Mouse (Mus musculus): Measurements from ENCODE around the gene Dglucy. TPM values are rescaled to one million over a fixed set of nuclear protein-coding genes. Genes with fewer than 3 reads are reported as not detected.

Dglucy gene
- total RNA-seq (2021), result 1 to 10 TPM; 3.6 to 4.0 TPM
- long read RNA-seq, experiment 1, partial matches to known transcripts, result 0 of 4 reads
- long read RNA-seq, experiment 1, other reads (novel, unspliced or antisense), result 0 of 4 reads
- long read RNA-seq, experiment 2, partial matches to known transcripts, result 1 of 4 reads
- long read RNA-seq, experiment 2, other reads (novel, unspliced or antisense), result 1 of 4 reads

DNA sequence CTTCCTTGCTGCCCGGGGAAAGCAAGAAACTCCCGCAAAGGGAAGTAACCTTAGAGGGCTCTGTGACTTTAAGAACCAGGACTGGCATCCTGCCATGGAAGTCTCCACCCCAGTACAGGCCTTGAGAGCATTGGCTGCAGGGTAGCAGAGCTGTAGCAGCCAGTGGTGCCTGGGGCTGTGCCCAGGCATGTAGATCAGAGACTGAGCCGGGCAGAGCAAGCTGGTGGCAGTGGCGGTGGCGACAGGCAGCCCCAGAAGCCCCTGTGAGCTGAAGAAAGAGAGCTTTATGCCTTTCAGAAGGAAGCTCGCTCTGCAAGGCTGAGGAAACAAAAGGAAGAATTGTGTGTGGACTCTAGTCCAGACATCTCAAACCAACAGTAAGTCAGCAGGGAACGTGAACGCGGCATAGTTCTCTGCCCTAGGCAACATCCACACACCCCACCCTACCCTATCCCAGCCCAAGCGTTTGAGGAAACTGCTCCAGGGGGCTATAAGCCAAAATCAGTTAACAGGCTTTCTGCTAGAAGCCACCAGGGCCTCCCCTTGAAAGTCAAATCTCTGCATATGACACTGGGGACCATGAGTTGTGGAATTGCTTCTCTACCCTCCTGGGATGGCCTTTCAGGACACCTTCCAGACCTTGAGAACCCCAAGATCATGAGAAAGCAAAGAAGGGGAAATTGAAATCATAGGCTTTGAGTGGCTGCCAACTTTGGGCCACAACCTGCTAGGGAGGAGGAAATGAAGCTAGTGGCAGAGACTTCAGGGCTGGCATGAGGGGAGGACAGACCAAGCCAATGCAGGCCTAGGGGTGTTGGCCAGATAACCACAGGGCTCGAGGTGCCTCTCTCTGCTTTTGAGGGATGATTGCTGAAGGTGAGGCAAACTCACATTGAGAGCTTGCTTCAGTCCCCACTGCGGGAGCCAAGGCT is at the start of gene Dglucy:
Gene Dglucy, plus strand, starts transcription at position 124 of the 932 bp plus-strand sequence.
- peak; percentile 72 to 90 for DNase-seq (ENCODE audit: low spot score in 2 of 2)

DNA sequence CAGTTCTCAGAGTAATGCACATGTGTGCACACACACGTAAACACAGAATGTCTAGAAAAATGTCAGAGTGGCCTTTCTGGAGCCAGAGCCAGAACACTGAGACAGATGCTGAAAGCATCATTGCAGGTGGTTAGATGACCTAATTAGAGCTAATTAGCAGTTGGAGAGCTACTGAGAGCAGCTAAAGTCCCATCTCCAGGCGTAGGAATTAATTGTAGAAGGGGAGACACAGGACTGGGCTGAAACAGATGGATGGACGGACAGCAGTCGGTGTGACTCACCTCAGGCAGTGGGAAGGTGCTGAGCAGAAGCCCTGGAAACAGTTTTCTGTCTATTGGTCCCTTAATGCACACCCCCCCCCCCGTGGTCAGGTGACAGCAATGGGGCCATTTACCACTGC is 43.7 kb upstream of the Dglucy start:
- DNase-seq (ENCODE audit: low spot score in 2 of 2), result no peak

DNA sequence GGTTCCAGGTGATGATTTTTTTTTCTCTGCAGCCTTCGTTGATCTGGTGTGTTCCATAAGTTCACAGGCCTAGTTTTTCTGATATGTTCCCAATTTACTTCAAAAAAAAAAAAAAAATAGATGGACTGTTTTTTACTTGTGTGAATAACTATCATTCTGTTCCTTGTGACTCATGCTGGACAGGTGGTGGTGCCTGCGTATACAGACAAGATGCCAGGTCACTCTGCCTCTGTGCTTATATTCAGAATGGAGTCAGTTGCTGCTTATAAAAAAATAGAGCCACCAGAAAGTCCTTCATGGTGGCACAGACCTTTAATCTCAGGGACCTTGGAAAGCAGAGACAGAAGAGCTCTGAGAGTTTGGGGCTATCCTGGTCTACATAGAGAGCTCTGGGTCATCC is 43.3 kb upstream of the Dglucy start:
- DNase-seq (ENCODE audit: low spot score in 2 of 2), result no peak

DNA sequence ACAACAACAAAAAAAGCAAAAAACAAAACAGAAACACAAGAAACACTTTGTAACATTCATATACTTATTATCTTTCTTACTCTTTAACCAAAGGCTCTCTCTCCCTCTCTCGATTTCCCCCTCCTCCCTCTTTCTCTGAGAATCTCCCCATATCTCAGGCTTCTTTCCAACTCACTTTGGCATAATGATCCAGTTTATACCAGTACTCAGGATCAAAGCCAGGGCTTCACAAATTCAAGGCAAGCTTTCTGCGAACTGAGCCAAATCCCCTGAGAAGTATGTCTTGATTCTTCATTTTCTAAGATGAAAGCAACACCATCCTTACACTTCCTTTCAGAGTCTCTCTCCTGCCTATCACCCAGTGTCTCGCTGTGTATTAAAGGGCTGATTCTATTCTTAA is 40.4 kb upstream of the Dglucy start:
- no peak for DNase-seq (ENCODE audit: low spot score in 2 of 2)

DNA sequence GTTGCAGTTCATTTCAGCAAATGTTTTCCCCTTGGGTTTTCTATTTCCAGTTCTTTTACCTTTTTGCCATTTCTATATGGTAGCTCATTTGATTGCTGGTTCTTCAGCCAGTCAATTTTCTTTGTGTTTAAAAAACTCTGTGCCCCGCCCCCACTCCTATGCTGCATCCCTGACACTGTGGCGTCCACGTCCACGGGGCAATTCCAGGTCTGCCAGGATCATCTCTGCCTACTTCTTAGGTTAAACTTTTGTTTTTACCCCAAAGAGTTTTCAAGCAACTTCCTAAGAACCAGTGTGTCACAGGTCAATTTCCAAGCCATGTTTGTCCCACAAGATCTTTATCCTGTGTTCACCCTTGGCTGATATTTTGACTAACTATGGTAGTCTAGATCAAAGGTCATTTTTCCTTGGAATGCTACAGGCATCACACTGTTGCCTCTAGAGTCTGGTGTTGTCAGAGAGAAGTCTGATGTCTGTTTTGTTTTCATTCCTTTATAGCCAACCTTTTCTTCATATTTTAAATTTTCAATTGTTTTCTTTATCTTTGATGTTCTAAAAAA is 39.8 kb upstream of the Dglucy start:
- no peak for DNase-seq (ENCODE audit: low spot score in 2 of 2)

DNA sequence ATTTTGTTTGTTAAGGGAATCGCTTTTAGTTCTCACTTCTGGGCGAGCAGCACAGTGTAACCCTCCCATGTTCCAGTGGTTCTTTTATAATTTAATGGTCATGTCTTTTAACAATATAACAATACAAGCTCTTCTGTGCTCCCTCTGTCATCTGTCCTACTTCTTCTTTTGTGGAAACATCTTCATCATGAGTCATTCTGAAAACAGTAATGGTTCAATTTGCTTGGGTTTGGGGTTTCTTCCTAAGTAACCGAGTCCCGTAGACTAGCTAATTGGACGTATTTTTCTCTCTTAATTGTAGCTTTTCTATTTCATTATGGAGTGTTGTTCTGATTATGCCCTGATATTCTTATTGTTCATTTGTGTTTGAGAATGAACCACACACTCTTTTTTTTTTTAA is 38.5 kb upstream of the Dglucy start:
- no peak for DNase-seq (ENCODE audit: low spot score in 2 of 2)

DNA sequence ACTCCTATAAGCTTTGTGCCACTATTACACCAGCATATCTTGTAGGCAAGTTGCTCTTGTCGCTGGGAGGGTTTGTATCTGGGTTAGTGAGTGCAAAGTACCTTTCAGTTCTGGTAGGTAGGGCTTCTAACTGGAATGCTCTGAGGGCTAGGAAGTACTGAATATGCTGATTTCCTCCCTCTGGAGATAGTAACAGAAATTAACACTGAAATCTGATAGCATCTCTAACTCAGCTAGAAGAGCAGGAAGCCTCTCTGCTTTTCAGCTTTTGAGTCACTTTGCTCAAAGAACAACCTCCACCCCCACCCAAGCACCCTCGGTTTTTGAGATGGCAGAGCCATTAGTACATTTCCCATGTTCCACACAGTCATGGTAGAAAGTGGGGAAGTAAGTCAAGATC is 36.4 kb upstream of the Dglucy start:
- no peak for DNase-seq (ENCODE audit: low spot score in 2 of 2)

DNA sequence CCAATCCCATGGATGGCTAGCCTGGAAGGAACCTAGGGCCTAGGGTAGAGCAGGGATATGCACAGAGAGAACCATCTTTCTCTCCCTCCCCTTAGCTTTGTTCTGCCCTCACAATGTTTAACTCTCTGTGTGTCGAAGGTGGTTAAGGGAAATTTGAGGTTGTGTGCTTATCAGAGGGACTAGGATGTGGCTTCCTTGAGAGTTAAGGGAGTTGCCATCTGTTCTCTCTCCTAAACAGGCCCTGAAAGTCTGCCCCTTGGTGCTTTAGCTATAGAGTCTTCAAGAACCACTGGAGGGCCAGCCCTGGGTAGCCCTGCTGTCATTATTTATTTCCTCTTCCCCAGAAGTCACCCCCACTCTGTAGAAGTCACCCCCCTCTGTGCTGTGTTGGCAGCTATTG is 25.9 kb upstream of the Dglucy start:
- DNase-seq (ENCODE audit: low spot score in 2 of 2), result no peak

DNA sequence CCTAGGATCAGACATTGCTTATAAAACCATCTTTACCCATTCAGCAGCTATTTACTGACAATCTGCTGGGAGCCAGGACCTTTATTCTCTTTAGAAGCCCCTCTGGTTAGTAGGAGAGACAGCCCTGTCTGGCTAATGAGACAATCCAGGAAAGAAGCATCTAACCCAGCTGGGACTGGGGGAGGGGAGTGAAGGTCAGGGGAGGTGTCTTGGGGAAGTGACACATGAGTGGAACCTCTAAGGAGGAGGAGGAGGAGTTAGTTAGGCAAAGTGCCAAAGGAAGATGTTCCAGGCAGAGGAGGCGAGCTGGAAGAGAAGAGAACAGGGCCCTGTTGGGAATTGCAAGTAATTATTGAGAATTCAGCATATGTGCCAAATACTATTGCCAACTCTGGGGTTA is 25.1 kb upstream of the Dglucy start:
- DNase-seq (ENCODE audit: low spot score in 2 of 2), result no peak

DNA sequence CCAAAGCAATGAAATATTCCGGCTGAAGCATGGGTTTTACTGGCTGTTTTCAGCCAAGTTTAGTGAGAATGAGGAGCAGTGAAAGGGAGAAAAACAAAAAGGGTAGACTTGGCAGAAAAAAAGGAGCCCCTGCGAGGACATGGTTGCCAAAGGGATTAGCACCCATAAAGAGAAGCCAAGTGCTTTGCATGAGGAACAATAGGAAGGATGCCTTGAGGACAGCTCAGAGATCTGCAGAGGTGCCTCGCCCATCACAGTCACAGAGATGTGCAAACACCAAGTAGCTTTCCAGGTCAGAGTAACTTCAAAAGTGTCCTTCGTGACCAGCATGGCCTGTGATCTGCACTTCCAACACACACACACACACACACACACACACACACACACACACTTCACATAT is 21.4 kb upstream of the Dglucy start:
- DNase-seq (ENCODE audit: low spot score in 2 of 2), result no peak

DNA sequence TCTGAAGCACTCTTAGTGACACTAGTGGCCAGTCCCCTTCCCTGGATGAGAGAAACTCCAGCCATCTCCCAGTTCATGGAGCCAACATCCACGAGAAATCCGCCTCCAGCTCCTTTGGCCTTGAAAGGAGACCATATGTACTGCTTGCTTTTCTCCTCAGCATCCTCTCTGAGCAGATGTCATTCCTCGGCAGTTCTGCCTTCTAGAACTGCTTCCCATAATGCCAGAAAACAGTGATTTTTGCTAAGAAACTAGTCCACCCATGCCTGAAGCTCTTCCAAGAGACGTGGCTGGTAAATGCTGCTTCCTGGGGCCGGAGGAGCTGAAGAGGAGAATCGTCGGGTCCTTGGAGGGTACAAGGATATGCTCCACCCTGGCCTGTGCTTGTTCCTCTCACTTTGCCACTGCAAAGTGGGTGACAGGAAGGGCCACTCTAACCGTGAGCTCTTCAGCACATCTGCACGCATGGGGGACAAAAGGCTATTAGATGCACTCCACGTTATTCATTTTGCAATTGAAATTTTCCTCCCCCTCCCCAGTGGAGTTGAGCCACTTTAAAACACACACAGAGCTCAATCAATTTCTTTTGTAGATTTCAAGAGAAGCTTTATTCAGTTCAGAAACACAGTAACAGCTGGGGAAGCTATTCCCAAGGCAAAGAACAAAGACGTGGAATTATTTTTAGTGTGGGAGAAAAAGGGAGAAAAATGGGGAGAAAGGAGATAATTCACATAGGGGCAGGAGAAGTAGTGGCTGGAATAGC is 16.0 kb upstream of the Dglucy start:
- DNase-seq (ENCODE audit: low spot score in 2 of 2), result no peak

DNA sequence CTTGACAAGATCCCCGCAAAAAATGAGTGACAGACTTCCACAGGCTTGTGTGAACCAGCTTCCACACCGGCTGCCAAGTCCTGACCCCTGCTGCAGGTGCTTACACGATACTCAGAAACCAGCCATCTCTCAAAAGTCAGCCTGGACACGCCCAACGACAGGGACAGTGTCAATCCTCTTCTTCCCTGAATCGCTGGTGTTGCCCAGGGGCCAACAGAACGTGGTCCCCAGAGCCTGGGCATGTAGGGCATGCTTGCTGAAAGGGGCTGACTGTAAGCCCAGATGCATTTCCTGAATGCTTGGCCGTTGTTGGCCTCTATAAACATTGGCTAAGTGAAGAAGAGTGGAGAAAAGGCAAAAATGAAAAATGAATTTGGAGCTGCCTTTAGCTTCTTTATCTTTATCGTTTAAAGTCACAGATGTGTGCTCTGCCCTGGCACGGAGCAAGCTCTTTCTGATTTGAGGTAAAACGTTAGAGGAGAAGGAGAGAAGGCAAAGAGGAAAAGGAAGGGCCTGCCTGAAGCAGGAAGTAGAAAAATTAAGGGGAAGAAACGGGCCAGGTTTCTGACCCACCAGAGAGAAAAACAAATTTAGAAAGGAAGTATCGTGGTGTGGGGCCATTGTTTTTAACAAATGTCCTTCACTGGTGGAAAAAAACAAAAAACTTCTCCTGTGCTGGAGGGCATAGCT is 14.4 kb upstream of the Dglucy start:
- DNase-seq (ENCODE audit: low spot score in 2 of 2), result no peak

DNA sequence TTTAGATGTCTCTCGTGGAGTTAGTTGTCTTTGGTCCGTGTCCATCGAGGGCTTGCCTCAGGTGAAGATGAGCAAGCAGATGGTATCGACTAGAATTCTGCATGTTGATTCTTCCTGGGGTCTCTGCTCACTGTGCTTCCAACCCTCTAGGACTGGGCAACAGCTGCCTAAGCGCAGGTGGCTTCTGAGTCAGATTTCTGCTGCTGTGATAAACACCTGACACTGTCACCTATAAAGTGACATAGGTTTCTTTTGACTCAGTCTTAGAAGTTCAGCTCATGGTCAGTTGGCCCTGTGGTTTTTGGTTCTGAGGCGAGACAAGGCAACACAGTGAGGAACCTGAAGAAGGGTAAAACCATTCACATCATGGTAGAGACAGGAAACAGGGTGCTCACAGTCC is 9.0 kb upstream of the Dglucy start:
- no peak for DNase-seq (ENCODE audit: low spot score in 2 of 2)

DNA sequence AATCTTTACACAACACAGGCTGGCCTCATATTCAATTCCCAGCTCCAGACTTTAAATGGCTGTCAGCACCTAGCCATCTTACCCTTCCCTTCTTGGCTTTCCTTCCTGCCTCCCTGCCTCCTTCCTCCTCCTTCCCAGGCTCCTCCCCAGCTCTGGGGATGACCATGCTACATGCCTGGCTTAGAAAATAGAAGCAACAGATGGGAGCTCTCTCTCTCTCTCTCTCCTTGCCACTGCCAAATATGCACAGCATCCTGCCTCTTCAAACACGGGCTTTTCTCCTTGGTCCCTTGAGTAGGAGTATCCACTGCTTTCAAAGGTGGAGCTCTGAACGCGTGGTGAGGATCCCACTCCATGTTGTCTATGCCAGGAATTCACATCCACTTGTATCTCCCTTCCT is 8.1 kb upstream of the Dglucy start:
- no peak for DNase-seq (ENCODE audit: low spot score in 2 of 2)

DNA sequence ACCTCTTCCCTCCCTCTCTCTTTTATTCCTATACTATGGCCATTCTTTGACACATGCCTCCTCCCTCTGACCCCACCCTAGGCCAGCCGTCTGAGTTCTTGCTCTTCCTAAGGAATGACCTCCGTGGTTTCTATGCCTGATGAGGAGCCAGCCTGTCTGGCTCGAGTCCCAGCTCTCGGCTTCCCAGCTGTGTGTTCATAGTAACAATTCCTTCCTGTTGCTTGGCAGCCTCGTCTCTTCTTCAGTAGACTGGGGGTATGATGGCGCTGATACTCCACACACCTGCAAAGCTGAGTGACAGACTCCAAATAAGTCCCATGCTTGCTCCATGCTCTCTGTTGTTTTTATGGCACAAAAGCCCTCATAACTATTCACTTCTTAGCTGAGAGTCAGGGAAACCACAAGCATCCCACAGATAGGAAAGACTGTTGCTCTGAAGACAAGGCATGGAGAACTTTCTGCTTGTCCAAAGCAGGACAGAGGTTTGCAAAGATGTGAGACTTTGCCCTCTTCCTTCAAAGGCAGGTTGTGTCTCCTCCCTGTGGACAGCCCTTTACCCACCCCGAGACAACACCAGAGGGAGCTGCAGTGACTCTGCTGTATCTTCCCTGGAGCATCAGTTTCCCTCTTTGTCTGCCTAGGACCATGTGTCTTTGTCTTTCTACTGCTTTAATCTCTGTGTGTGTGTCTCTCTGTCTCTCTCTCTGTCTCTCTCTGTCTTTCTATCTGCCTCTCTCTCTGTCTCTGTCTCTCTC is 6.5 kb upstream of the Dglucy start:
- peak in 1 of 2 experiments; percentile 50 for DNase-seq (ENCODE audit: low spot score in 2 of 2)

DNA sequence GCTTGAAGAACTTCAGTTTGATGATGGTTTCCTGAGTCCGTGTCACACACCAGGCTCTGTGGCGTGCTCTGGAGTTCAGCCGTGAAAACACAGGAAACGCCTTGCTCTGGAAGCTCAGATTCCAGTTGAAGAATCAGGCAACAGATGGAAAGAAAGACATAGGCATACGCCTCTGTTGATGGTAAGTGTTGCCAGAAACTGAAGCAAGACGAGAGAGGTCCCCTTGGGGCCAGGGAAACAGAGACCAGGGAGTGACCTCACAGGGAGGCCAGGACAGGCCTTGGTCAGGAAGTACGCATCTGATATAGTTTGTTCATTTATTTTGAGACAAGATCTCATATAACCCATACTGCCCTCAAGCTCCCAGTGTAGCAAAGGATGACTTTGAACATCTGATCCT is 4.1 kb upstream of the Dglucy start:
- DNase-seq (ENCODE audit: low spot score in 2 of 2), result no peak

DNA sequence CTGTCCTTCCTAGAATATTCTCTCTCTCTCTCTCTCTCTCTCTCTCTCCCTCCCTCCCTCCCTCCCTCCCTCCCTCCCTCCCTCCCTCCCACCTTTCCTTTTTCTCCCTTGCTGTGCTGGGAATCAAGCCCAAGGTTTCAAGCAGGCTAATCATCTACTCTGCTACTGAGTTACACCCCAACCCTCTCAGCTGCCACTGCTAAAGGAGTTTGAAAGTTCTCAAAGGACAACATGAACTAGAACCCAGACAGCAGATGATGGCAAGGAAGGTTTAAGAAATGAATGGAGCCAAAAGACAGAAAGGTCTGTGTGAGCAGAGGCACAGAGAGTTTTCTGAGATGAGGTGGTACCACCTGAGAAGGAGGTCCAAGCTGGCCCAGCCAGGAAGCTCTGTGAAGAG is 3.6 kb upstream of the Dglucy start:
- no peak for DNase-seq (ENCODE audit: low spot score in 2 of 2)

DNA sequence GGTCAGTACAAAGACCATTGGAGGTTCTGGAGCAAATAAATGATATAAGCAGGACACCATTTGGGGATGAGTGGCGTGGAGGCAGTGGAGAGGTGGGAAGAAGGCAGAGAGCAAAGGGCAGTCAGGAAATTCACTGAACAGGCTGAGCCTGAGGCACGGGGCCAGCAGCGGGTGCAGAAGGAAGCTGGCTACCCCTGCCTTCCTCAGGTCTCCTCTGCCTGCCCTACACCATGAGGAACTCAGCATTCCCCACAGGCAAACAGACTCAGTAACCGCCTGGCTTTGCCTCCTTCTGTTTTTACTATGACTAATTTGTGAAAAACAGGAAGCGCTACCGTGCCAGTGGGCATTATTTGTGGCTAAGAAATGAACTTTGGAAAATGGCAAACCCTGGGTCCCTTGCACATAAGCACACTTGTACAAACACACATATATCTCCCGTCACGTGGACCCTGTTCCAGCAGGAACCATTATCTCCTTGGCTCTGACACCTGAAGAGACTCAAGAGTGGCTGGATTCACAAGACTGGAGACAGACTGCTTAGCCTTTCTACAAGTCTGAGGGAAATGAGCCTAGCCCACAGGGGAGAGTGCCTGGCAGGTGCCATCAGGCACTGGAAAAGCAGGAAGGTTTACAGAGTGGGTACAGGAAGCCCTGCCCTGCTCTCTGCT is 2.8 kb upstream of the Dglucy start:
- no peak for DNase-seq (ENCODE audit: low spot score in 2 of 2)

DNA sequence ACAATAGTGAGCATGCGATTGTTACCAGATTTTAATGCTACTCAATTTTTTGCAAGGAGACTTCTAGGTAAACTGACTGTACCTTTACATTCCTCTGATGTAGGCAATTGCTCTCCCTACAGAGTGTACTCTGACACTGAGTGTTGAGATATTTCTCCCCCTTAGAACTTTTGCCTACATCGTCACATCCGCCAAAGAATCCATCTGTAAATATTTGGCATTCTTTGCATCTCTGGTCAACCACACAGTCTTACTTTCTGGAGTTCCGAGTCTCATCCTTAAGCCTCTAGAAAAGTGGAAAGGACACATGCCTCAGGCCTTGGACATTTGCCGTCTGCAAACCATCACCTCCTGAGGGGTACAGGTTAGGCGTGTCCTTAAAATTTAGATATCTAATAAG is 1.9 kb upstream of the Dglucy start:
- DNase-seq (ENCODE audit: low spot score in 2 of 2), result no peak

All from gastrocnemius, postnatal 4 days (tissue).